Mouse (Mus musculus) embryonic fibroblast, embryonic 13.5 days (primary cell): Measurements from ENCODE around the gene Elf5.

Experiments used
- CTCF ChIP-seq: IDR thresholded peaks from 2 replicates; pipeline ENCODE4 v1.5.1; 2011; ENCODE audit warnings: mild to moderate bottlenecking, control low read depth, low read length, moderate library complexity, borderline replicate concordance; ENCODE audit not compliant: insufficient read depth
- POLR2A ChIP-seq: IDR thresholded peaks from 2 replicates; pipeline ENCODE4 v1.6.1; 2011; ENCODE audit warnings: low read depth, mild to moderate bottlenecking, control low read depth, low read length, moderate library complexity

GRCm38 (mm10) chr2:103398110-103398509 is 13.4 kb upstream of the Elf5 start:
- no peak for TF ChIP-seq CTCF
- no peak for TF ChIP-seq POLR2A
